Mouse (Mus musculus) lung, postnatal 0 days (tissue): Measurements from ENCODE around the gene Cask. TPM values are rescaled to one million over a fixed set of nuclear protein-coding genes. Genes with fewer than 3 reads are reported as not detected.

Source experiments
- ATAC-seq: fragments of 200-750 bp; cut with Nextera tagmentation; 2 replicates; pipeline ENCODE4 v1.8.0; 2017; ENCODE audit warnings: moderate library complexity
- DNase-seq: peaks from one replicate; pipeline ENCODE4 v3.0.0-alpha.2; 2016; ENCODE audit warnings: low spot score
- H3K27ac ChIP-seq: fragments of 300-500 bp; sonication (generic); 2 replicates; pipeline ENCODE4 v1.5.1; 2014; ENCODE audit warnings: antibody characterized with exemption, mild to moderate bottlenecking, low read length, mixed read lengths
- H3K27me3 ChIP-seq: fragments of 300-500 bp; sonication (generic); replicated peaks from 2 replicates; pipeline ENCODE4 v1.6.1; 2014; ENCODE audit warnings: low read length, mixed read lengths; ENCODE audit not compliant: insufficient read depth
- H3K36me3 ChIP-seq: fragments of 300-500 bp; sonication (generic); 2 replicates; pipeline ENCODE4 v1.6.1; 2014; ENCODE audit warnings: low read length, mixed read lengths; ENCODE audit not compliant: insufficient read depth
- H3K4me1 ChIP-seq: fragments of 300-500 bp; sonication (generic); 2 replicates; pipeline ENCODE4 v1.6.1; 2014; ENCODE audit warnings: antibody characterized with exemption, low read depth, low read length, mixed read lengths; ENCODE audit not compliant: insufficient read depth
- H3K4me2 ChIP-seq: fragments of 300-500 bp; sonication (generic); replicated peaks from 2 replicates; pipeline ENCODE4 v1.6.1; 2014; ENCODE audit warnings: low read depth, mild to moderate bottlenecking, low read length, moderate library complexity, mixed read lengths
- H3K4me3 ChIP-seq: fragments of 300-500 bp; sonication (generic); 2 replicates; pipeline ENCODE4 v1.5.1; 2014; ENCODE audit warnings: low read depth, low read length
- H3K9ac ChIP-seq: fragments of 300-500 bp; sonication (generic); replicated peaks from 2 replicates; pipeline ENCODE4 v1.6.1; 2014; ENCODE audit warnings: low read depth, mild to moderate bottlenecking
- H3K9me3 ChIP-seq: fragments of 300-500 bp; sonication (generic); 2 replicates; pipeline ENCODE4 v1.6.1; 2016; ENCODE audit warnings: low read length, mixed read lengths
- CTCF ChIP-seq: IDR thresholded peaks from 2 replicates; pipeline ENCODE4 v1.5.1; 2016; ENCODE audit warnings: antibody characterized with exemption, mild to moderate bottlenecking
- EP300 ChIP-seq: IDR thresholded peaks from 2 replicates; pipeline ENCODE4 v1.6.1; 2016; ENCODE audit warnings: antibody characterized with exemption, mild to moderate bottlenecking, control low read depth
- WGBS: fragments of 180-500 bp; shearing (Covaris S2); extraction: QIAGEN DNeasy Blood & Tissue Kit; methylation state at CpG from one replicate; pipeline ENCODE4 v1.1.7; 2014; 5-methylcytosine and 5-hydroxymethylcytosine counted together
- polyA plus RNA-seq: library from polyadenylated mRNA; unstranded; fragments of >200 nt; fragmentation: Nextera tagmentation; extraction: Ambion mirVana; gene quantifications from 2 replicates; pipeline ENCODE4 v1.2.1, GENCODE M21; 2015

Gene Cask
- polyA plus RNA-seq, 1 experiment from 2014 or later, result 10.3 TPM

DNA sequence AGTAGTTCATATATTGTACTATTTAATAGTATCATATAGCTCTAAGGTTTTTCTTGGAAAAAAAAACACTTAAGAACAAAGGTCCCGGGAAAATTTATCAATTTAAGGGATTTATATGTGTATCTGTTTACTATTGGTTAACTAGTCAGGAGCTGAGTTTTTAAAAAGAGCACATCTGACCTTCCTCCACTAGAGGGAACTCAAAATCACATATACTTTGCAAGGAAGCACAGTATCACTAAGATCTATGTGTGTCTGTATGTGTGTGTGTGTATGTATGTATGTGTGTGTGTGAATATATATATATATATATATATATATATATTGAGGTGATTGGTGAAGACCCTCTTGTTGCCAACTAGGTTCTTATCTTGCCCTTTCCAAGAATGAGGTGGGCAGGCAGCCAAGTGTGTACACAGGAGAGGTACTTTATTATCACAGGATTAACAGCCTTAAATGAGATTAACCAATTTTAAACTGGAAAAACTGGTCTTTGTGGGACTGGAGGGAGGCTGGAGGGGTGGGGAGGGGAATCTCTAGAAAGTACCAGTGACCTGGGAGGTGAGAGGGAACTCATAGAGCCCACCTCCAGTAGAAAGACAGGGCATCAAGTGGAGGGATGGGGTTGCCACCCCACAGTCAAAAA lies 121.2 kb downstream of the Cask start:
- no peak overlapping the region for H3K4me2 ChIP-seq
- H3K27ac ChIP-seq, result no peak overlapping the region
- no peak overlapping the region for H3K4me3 ChIP-seq
- DNase-seq (peak; percentile 27), ATAC-seq (no peak)
- peak; percentile 41; the same call in 1 of the 2 replicates for TF ChIP-seq CTCF
- TF ChIP-seq EP300, result no peak
- no peaks in the 10 kb centered on the region for H3K9me3 ChIP-seq
- no peak overlapping the region for H3K9ac ChIP-seq
- H3K4me1 ChIP-seq, result no peaks in the 10 kb centered on the region
- H3K27me3 ChIP-seq, result no peaks in the 10 kb centered on the region
- WGBS, result 68% methylated on average over 1 of the region's 1 CpGs
- no peaks in the 10 kb centered on the region for H3K36me3 ChIP-seq

DNA sequence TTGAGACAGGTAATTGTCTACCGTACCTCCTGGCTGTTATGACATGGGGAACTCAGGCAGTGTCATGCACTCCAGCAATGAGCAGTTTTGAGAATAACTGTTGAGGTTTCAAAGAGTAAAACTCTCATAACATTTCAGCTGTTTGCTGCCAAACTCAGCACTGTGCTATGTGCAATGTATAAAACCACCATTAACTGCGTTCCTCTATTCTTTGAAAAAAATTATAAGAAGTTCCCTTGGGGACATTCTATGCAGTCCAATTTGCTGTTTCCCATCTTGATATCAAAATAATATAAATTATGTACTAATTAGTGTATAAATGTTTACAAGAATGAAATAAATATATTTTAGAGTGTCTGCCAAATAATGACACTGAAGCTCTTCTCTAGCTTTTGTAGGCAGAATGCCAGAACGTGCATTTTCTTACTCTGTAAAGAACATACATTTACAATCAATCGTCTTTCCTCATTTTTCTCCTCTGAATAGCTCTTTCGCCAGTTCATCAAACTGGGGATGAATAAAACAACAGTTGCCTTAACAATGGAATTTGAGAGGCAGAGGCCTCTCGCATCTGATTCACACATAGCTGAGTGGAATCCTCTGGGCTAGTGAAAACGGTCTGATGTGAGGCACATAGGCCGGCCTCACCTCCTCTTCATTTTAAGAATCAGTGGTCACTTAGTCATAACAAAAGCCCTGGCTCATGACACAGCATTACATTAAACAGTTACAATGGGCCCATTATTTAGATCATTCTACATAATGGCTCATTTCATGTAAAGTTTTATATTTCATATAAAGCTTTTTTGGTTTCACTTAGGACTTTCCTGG lies 125.4 kb downstream of the Cask start:
- Histone ChIP-seq H3K9ac (no peak overlapping the region), H3K4me1 (no peaks in the 10 kb centered on the region), H3K27me3 (no peaks in the 10 kb centered on the region), H3K36me3 (no peaks in the 10 kb centered on the region), H3K4me2 (no peak overlapping the region), H3K27ac (no peak overlapping the region), H3K9me3 (no peaks in the 10 kb centered on the region), H3K4me3 (no peak overlapping the region)
- ATAC-seq, result no peak
- 61% methylated on average over 8 of the region's 8 CpGs for WGBS
- TF ChIP-seq EP300 (no peak), CTCF (no peak)
- no peak for DNase-seq

DNA sequence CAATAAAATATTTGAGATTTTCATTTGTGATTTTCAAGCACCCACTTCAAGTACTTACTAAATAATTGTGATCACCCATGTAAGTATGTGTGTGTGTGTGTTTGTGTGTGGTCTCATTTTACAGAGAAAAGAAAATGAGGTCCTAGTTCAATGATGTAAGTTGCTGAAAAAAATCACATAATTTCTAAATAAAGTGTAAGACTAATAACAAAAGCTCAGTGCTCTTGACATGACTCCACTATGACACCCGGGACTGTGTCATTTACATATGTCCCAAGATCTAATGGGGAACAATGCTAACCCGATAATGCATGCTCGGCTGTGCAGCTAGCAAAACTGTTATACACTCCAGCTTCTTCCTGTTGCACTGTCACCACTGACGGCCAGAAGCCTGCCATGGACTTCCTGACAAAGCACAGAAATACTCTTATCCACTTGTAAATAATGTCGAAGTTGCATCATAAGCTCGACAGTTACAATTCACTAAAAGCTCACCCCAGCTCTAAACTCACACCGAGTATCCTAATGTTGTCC lies 130.8 kb downstream of the Cask start:
- Histone ChIP-seq H3K36me3 (no peaks in the 10 kb centered on the region), H3K4me3 (no peak overlapping the region), H3K4me2 (no peak overlapping the region), H3K9me3 (no peaks in the 10 kb centered on the region), H3K27me3 (no peaks in the 10 kb centered on the region), H3K27ac (no peak overlapping the region), H3K4me1 (no peaks in the 10 kb centered on the region), H3K9ac (no peak overlapping the region)
- 36% methylated on average over 7 of the region's 7 CpGs for WGBS
- ATAC-seq (no peak), DNase-seq (peak; percentile 37)
- TF ChIP-seq EP300 (no peak), CTCF (no peak)

DNA sequence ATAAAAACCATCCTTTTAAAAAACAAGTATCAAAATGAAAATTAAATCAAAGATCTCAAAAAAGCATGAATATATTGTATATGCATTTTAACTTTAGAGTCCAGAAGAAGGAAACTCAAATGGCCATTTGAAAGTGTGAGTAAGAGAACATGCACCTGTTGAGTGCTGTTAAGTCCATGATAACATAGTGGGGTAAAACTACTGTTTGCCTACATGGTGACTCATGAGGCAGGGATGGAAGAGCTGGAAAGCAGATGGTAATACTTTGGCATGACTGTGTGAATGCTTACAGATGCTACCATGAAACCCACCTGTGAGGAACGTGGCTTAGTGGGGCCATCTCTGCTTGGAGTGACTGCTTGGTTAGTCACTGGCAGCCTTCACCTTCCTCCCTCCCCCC lies 132.9 kb downstream of the Cask start:
- WGBS, result 65% methylated on average over 1 of the region's 1 CpGs
- no peak overlapping the region for H3K4me2 ChIP-seq
- no peaks in the 10 kb centered on the region for H3K4me1 ChIP-seq
- no peaks in the 10 kb centered on the region for H3K9me3 ChIP-seq
- DNase-seq (peak; percentile 36), ATAC-seq (no peak)
- TF ChIP-seq EP300 (no peak), CTCF (no peak)
- no peaks in the 10 kb centered on the region for H3K27me3 ChIP-seq
- no peak overlapping the region for H3K9ac ChIP-seq
- no peaks in the 10 kb centered on the region for H3K36me3 ChIP-seq
- no peak overlapping the region for H3K27ac ChIP-seq
- no peak overlapping the region for H3K4me3 ChIP-seq

DNA sequence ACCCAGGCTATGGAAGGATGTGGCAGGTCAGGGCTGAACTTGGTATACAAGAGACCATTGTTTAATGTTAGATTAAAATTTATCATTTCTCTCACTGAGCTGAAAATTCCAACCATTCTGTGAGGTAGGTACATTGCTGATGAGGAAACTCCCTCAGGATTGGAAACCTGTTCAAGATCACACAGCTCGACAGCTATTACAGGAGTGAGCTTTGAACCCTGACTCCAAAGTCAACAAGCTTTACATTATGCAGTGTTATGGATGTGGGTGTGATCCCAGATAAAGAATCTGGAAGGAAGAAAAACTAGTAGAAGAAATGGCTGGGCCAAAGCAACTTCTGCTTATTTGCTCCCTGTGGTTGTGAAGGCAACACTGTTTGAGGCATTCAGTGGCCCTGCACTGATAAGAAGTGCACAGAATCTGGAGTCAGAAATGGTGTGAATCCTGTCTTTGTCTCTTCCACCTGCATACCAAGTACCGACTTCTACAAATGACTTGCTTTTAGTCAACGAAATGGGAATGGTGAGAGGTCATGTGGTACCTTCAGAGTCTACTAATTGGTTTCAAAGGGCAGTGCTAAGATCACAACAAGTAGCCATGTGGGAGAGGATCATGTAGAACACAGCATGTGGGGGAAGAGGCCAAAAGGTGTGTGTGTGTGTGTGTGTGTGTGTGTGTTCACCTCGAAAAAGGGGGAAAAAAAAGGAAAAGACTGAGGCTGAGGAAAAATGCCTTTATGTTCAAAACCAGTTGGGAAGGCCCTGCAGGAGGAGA lies 134.2 kb downstream of the Cask start:
- no peaks in the 10 kb centered on the region for H3K9me3 ChIP-seq
- H3K4me2 ChIP-seq, result no peak overlapping the region
- DNase-seq (no peak), ATAC-seq (no peak)
- no peaks in the 10 kb centered on the region for H3K4me1 ChIP-seq
- no peak overlapping the region for H3K9ac ChIP-seq
- H3K4me3 ChIP-seq, result no peak overlapping the region
- TF ChIP-seq EP300, result no peak
- TF ChIP-seq CTCF, result no peak
- no peak overlapping the region for H3K27ac ChIP-seq
- no peaks in the 10 kb centered on the region for H3K36me3 ChIP-seq
- 58% methylated on average over 4 of the region's 4 CpGs for WGBS
- H3K27me3 ChIP-seq, result no peaks in the 10 kb centered on the region

DNA sequence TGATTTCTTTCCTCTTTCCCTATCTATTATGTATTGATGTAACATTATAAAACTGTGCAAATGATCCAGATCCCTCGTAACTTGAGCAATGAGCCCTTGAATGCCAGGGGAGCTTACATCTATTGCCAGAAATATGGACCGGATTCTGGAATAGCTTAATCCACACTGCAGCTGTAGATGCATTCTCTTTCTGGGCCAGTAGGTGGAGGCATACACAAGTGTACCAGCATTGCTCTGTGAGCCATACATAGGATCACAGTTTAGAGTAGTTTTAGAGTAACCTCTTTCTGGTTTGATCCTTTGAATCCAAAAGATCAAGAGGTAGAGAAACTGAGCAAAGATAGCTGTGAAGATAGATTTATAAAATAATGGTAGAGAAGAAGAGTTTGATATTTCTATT lies 141.0 kb downstream of the Cask start:
- Histone ChIP-seq H3K27me3 (no peaks in the 10 kb centered on the region), H3K9ac (no peak overlapping the region), H3K4me3 (no peak overlapping the region), H3K4me1 (no peaks in the 10 kb centered on the region), H3K27ac (no peak overlapping the region), H3K4me2 (no peak overlapping the region), H3K9me3 (no peaks in the 10 kb centered on the region), H3K36me3 (no peaks in the 10 kb centered on the region)
- peak; percentile 56 for DNase-seq
- ATAC-seq, result no peak
- peak; percentile 89 for TF ChIP-seq CTCF
- TF ChIP-seq EP300, result no peak
- WGBS, result 24% methylated on average over 2 of the region's 2 CpGs
